Mouse (Mus musculus): Measurements from ENCODE around the gene Tcp1.

DNA sequence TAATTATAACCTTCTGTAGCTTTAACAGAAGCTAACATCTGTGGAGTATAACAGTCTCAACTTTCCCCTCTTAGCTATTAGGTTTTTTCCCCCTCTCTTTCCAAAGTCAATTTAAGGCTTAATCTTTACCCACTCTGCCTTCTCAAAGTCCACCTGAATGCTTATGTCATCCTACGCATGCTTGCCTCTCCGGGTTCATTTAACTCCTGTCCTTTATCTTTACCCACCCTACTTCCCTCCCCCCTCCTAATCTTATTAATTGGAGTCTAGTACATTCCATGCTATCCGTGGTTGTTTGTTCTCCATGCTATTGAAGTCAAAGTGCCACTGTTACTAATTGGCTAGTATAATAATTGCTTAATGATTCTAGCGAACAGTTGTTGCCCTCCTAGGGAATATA lies 20.2 kb downstream of the Tcp1 start:
- TF ChIP-seq CTCF (conservative IDR thresholded peaks at IDR 0.05; ENCODE audit: low read length), result no peak
- no peak for TF ChIP-seq POU5F1 (IDR thresholded peaks at IDR 0.05; ENCODE audit: borderline replicate concordance, low read length)

Data from E14TG2a.4 (cell line).